Mouse (Mus musculus): ENCODE measurements at regions not wholly inside any gene's neighbourhood (a gene's known extent, or its start where the extent isn't known, plus 50 kb on each side); places are given as distances from the start of the nearest gene placed in this dataset.
"Not testable (repeated sequence)": the region's sequence is repeated elsewhere in the genome, so short reads cannot be mapped to it uniquely, and the experiment has no call there.

- DNase-seq = not testable (repeated sequence)
Measured at GRCm38 (mm10) chr8:19976461-19976860, 73.3 kb downstream of the Gm31371 start.

GRCm38 (mm10) chr8:19979536-19980345 is 76.5 kb downstream of the Gm31371 start:
- peak; percentile 79 for DNase-seq

GRCm38 (mm10) chr8:19980346-19980726 is 77.1 kb downstream of the Gm31371 start:
- DNase-seq = not testable (repeated sequence)

- not testable (repeated sequence) for DNase-seq
Measured at GRCm38 (mm10) chr8:20008106-20008505, 104.9 kb downstream of the Gm31371 start.

- not testable (repeated sequence) for DNase-seq
Measured at GRCm38 (mm10) chr8:20010947-20011346, 107.8 kb downstream of the Gm31371 start.

- DNase-seq = not testable (repeated sequence)
Measured at GRCm38 (mm10) chr8:20013278-20013677, 110.1 kb downstream of the Gm31371 start.

- DNase-seq = not testable (repeated sequence)
Measured at GRCm38 (mm10) chr8:20014451-20015130, 111.4 kb downstream of the Gm31371 start.

GRCm38 (mm10) chr8:20015411-20016081 is 112.4 kb downstream of the Gm31371 start:
- not testable (repeated sequence) for DNase-seq

GRCm38 (mm10) chr8:20016082-20016840 is 113.1 kb downstream of the Gm31371 start:
- DNase-seq = not testable (repeated sequence)

GRCm38 (mm10) chr8:20025521-20025920 is 122.3 kb downstream of the Gm31371 start:
- not testable (repeated sequence) for DNase-seq

GRCm38 (mm10) chr8:20027956-20028355 is 124.8 kb downstream of the Gm31371 start:
- not testable (repeated sequence) for DNase-seq

- not testable (repeated sequence) for DNase-seq
Measured at GRCm38 (mm10) chr8:20030131-20030530, 126.9 kb downstream of the Gm31371 start.

GRCm38 (mm10) chr8:20057626-20058025 is 154.4 kb downstream of the Gm31371 start:
- DNase-seq = not testable (repeated sequence)

- not testable (repeated sequence) for DNase-seq
Measured at GRCm38 (mm10) chr8:20098121-20098520, 194.9 kb downstream of the Gm31371 start.

- not testable (repeated sequence) for DNase-seq
Measured at GRCm38 (mm10) chr8:20100241-20100640, 197.0 kb downstream of the Gm31371 start.

- DNase-seq = not testable (repeated sequence)
Measured at GRCm38 (mm10) chr8:20102374-20102773, 199.2 kb downstream of the Gm31371 start.

- not testable (repeated sequence) for DNase-seq
Measured at GRCm38 (mm10) chr8:20107154-20107553, 204.0 kb downstream of the Gm31371 start.

GRCm38 (mm10) chr8:20116785-20117184 is 213.6 kb downstream of the Gm31371 start:
- DNase-seq = not testable (repeated sequence)

- DNase-seq = not testable (repeated sequence)
Measured at GRCm38 (mm10) chr8:20119581-20119980, 216.4 kb downstream of the Gm31371 start.

- DNase-seq = not testable (repeated sequence)
Measured at GRCm38 (mm10) chr8:20120186-20120585, 217.0 kb downstream of the Gm31371 start.

GRCm38 (mm10) chr8:20121391-20121909 is 218.3 kb downstream of the Gm31371 start:
- peak; percentile 2 for DNase-seq

Measured in liver (tissue).